Mouse (Mus musculus): ENCODE results near the gene Blnk.

DNA sequence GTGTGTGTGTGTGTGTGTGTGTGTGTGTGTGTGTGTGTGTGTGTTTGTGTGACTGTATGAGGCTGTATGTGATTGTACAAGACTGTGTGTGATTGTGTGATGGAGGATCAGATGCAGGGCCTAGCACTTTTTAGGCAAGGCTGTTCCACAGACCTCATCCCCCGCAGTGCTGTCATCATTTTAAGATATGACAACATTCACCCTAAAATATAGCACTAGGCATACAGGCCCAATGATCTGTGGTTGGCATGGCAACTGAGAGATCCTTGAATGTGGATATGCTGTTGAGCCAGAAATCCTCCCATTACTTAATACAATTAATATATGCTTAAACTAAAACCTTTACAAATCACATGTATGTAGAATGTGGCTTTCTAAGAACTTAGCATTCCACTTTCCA is 9.8 kb downstream of the Blnk start:
- TF ChIP-seq CTCF (IDR thresholded peaks at IDR 0.05; ENCODE audit: low read depth), result no peak
- TF ChIP-seq EP300 (IDR thresholded peaks at IDR 0.05; ENCODE audit: low read depth), result no peak
